Mouse (Mus musculus) embryonic facial prominence, embryonic 15.5 days (tissue): ENCODE results near the gene Sipa1l3. TPM values are rescaled to one million over a fixed set of nuclear protein-coding genes. Genes with fewer than 3 reads are reported as not detected.

ENCODE experiments used
- ATAC-seq: fragments of 200-750 bp; cut with Nextera tagmentation; 2 replicates; pipeline ENCODE4 v1.8.0; 2017; ENCODE audit warnings: low read depth, moderate TSS enrichment; ENCODE audit not compliant: insufficient number of reproducible peaks, low FRiP score, low TSS enrichment
- H3K27ac ChIP-seq: fragments of 300-500 bp; sonication (generic); replicated peaks from 2 replicates; pipeline ENCODE4 v1.5.1; 2015; ENCODE audit warnings: mild to moderate bottlenecking, inconsistent platforms
- H3K27me3 ChIP-seq: fragments of 300-500 bp; sonication (generic); 2 replicates; pipeline ENCODE4 v1.6.1; 2015; ENCODE audit warnings: inconsistent platforms
- H3K36me3 ChIP-seq: fragments of 300-500 bp; sonication (generic); 2 replicates; pipeline ENCODE4 v1.6.1; 2015; ENCODE audit warnings: mild to moderate bottlenecking, inconsistent platforms
- H3K4me1 ChIP-seq: fragments of 300-500 bp; sonication (generic); 2 replicates; pipeline ENCODE4 v1.6.1; 2015; ENCODE audit warnings: inconsistent platforms
- H3K4me2 ChIP-seq: fragments of 300-500 bp; sonication (generic); replicated peaks from 2 replicates; pipeline ENCODE4 v1.6.1; 2015; ENCODE audit warnings: mild to moderate bottlenecking, inconsistent platforms
- H3K4me3 ChIP-seq: fragments of 300-500 bp; sonication (generic); replicated peaks from 2 replicates; pipeline ENCODE4 v1.5.1; 2015; ENCODE audit warnings: mild to moderate bottlenecking, inconsistent platforms
- H3K9ac ChIP-seq: fragments of 300-500 bp; sonication (generic); 2 replicates; pipeline ENCODE4 v1.6.1; 2015; ENCODE audit warnings: inconsistent platforms
- H3K9me3 ChIP-seq: fragments of 300-500 bp; sonication (generic); replicated peaks from 2 replicates; pipeline ENCODE4 v1.6.1; 2016; ENCODE audit warnings: inconsistent platforms
- WGBS: fragments of 180-500 bp; shearing (Covaris S2); methylation state at CpG from one replicate; pipeline ENCODE4 v1.1.7; 2015; 5-methylcytosine and 5-hydroxymethylcytosine counted together
- polyA plus RNA-seq: library from polyadenylated mRNA; unstranded; fragments of >200 nt; fragmentation: Nextera tagmentation; extraction: Ambion mirVana; gene quantifications from 2 replicates; pipeline ENCODE4 v1.2.1, GENCODE M21; 2015

Gene Sipa1l3
- polyA plus RNA-seq, 1 experiment from 2014 or later: 21.6 TPM

DNA sequence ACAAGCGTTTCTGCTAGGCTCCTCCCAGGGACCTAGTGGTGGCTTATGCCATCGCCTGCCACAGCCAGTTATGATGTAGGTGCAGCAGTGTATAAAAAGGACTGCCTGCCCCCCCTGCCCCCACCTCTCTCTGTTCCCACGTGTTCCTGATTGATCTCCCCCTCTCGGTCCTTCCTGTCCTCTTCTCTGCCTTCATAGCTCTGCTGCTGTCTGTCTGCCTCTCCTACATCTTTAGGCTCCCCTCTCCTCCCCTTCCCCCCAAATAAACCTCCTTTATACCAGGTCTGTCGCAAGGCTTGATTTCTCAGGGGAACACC, 150.5 kb downstream of the Sipa1l3 start:
- ATAC-seq: no peak
- WGBS: 47% methylated on average over 5 of the region's 5 CpGs
- no peak overlapping the region for H3K9ac ChIP-seq

DNA sequence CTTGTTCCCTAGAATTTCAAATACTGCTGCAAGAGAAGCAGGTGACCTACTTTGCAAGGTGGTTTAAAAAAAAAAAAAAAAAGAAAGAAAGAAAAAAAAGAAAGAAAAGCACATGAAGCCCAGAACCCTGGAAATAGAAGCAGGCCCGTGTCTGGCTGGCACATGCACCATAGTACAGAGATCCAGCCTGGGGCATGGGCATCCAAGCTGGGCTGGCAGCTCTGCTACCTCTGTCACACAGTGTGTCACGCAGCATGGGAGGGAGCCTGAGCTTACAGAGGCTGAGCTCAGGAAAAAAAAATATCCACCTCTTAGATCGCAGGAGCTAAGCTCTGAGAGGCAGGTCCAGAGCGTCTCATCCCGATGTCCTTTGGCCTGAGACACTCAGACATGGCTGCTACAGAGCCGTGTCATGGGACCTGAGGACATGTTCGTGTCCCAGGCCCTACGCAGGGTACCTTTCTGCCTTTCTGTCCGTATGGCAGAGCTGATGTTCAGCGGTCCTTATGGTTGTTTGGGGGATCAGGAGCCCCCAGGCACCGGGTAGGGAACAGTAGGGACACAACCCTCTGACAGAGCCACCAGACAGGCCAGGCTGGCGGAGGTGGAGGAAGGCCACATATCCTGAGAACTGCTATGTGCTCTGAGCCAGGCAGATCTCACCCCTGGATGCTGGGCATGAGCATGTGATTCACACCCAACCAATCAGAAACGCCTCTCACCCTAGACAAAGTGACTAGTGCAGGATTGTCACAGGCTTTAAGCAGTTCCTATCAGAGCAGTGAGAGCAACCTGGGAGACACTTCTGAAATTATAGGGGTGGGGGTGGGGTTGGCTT, 151.1 kb downstream of the Sipa1l3 start:
- 82% methylated on average over 13 of the region's 13 CpGs for WGBS
- Histone ChIP-seq H3K36me3 (peaks cover 36% of the 10 kb centered on the region), H3K27ac (no peak overlapping the region), H3K9ac (no peak overlapping the region), H3K4me1 (no peaks in the 10 kb centered on the region), H3K27me3 (no peaks in the 10 kb centered on the region), H3K9me3 (no peaks in the 10 kb centered on the region), H3K4me2 (no peak overlapping the region), H3K4me3 (no peak overlapping the region)
- ATAC-seq: no peak

More for the DNA sequence above, 150.5 kb downstream of the Sipa1l3 start:
- Histone ChIP-seq H3K4me3 (no peak overlapping the region), H3K27me3 (no peaks in the 10 kb centered on the region), H3K27ac (no peak overlapping the region), H3K4me2 (no peak overlapping the region), H3K9me3 (no peaks in the 10 kb centered on the region), H3K36me3 (peaks cover 33% of the 10 kb centered on the region), H3K4me1 (no peaks in the 10 kb centered on the region)

DNA sequence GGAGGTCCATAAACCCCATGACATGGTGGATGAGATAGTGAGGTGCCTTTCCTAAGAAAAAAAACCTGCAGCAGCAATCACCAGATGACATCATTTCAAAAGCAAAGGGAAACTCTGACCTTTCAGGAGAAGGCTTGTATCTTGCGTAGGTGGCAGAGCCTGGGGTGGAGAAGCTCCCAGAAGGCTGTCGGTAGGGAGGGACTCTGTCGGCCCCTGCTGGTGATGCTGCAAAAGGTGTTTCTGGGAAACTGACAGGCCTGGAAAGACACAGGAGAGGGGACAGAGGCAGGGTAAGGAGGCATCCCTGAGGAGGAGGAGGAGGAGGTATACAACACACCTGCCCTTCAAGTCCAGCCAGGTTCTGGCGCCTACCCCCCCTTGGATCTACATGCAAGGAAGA, 154.4 kb downstream of the Sipa1l3 start:
- peaks cover 28% of the 10 kb centered on the region for H3K36me3 ChIP-seq
- 17% methylated on average over 4 of the region's 4 CpGs for WGBS
- H3K4me1 ChIP-seq: no peaks in the 10 kb centered on the region
- H3K4me2 ChIP-seq: no peak overlapping the region
- no peak for ATAC-seq
- H3K9ac ChIP-seq: no peak overlapping the region
- no peaks in the 10 kb centered on the region for H3K9me3 ChIP-seq
- no peak overlapping the region for H3K27ac ChIP-seq
- no peak overlapping the region for H3K4me3 ChIP-seq
- H3K27me3 ChIP-seq: no peaks in the 10 kb centered on the region

DNA sequence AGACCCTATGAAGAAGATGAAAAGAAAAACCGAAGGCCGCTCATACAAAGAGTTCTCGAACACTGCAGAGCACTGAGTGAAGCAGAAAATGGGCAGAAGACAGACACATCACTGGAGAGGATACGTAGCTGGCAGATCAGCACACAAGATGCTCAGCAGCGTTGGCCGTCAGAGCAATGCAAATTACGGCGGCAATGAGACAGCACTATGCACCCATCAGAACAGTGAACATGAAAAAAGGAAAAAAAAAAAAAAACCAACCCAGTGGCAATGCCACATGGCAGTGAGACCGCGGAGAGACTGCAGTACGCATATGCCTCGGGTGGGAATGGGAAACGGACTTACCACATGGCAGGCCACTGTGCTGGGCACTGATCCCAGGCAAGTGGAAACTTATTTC, 156.9 kb downstream of the Sipa1l3 start:
- Histone ChIP-seq H3K27me3 (no peaks in the 10 kb centered on the region), H3K27ac (no peak overlapping the region), H3K9me3 (no peaks in the 10 kb centered on the region), H3K4me1 (no peaks in the 10 kb centered on the region), H3K4me2 (no peak overlapping the region), H3K36me3 (peaks cover 39% of the 10 kb centered on the region), H3K4me3 (no peak overlapping the region), H3K9ac (no peak overlapping the region)
- WGBS: 83% methylated on average over 13 of the region's 13 CpGs
- no peak for ATAC-seq

DNA sequence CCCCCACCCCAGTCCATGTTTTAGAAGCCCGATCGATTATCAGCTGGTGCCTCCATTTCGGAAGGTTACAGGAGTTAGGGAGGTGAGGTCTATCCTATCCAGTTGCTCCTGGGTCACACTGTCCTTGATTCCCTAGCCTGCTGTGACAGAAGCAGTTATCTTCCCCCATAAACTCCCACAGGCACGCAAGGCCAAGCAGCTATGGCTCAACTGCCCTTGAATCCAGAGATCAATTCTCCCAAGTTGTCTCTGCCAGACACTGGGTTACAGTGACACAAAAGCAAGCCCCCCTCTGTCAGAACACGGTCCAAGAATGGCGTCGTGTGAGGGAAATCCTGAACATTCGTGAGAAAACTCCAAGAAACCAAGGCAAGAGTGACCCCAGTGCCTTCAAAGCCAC, 163.0 kb downstream of the Sipa1l3 start:
- H3K4me3 ChIP-seq: no peak overlapping the region
- ATAC-seq: no peak
- H3K36me3 ChIP-seq: peaks cover 64% of the 10 kb centered on the region
- H3K4me1 ChIP-seq: no peaks in the 10 kb centered on the region
- no peak overlapping the region for H3K27ac ChIP-seq
- H3K27me3 ChIP-seq: no peaks in the 10 kb centered on the region
- 95% methylated on average over 8 of the region's 8 CpGs for WGBS
- no peak overlapping the region for H3K4me2 ChIP-seq
- no peak overlapping the region for H3K9ac ChIP-seq
- no peaks in the 10 kb centered on the region for H3K9me3 ChIP-seq

DNA sequence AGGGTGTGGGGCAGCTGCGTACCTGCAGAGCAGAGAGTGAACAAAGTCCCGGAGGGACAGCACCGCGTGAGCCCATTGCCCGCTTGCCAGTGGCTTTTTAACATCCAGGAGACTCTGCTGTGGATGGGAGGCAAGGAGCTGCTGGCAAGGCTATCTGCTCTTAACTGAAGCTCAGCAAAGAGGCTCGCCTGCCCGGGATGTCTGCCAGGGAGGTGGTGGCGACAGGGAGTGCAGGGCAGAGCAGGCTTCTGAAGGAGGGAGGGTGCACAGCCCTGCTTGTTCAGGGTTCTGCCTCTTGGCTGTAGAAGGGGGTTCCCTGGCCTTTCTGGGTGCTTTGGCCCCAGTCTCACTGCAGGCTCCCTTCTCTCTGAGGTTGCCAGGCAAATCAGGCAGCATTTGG, 164.3 kb downstream of the Sipa1l3 start:
- Histone ChIP-seq H3K27ac (no peak overlapping the region), H3K9ac (no peak overlapping the region), H3K4me2 (no peak overlapping the region), H3K4me1 (no peaks in the 10 kb centered on the region), H3K4me3 (no peak overlapping the region), H3K27me3 (no peaks in the 10 kb centered on the region), H3K9me3 (no peaks in the 10 kb centered on the region), H3K36me3 (peaks cover 72% of the 10 kb centered on the region)
- no peak for ATAC-seq
- 79% methylated on average over 8 of the region's 8 CpGs for WGBS

DNA sequence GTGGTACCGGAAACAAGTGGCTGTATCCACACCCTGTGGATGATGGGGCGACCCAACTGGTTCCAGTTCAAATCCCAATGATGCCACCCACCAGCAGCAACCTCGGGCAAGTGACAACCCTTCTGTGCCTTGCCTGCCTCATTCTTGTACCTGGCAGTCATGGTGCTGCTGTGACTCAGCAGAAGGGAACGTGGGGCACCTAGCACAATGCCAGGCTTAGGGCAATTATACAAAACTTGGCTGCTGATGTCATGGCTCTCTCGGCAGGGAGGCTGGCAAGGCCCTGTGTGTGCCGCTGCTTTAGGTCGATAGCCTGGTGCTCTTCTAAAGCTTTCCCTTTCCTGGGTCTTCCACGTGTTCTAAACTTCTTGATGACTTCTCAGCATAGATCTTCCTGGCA, 166.2 kb downstream of the Sipa1l3 start:
- Histone ChIP-seq H3K4me1 (no peaks in the 10 kb centered on the region), H3K9me3 (no peaks in the 10 kb centered on the region), H3K9ac (no peak overlapping the region), H3K4me3 (no peak overlapping the region), H3K27me3 (no peaks in the 10 kb centered on the region), H3K4me2 (no peak overlapping the region), H3K36me3 (peaks cover 82% of the 10 kb centered on the region), H3K27ac (no peak overlapping the region)
- WGBS: 85% methylated on average over 8 of the region's 8 CpGs
- ATAC-seq: no peak

DNA sequence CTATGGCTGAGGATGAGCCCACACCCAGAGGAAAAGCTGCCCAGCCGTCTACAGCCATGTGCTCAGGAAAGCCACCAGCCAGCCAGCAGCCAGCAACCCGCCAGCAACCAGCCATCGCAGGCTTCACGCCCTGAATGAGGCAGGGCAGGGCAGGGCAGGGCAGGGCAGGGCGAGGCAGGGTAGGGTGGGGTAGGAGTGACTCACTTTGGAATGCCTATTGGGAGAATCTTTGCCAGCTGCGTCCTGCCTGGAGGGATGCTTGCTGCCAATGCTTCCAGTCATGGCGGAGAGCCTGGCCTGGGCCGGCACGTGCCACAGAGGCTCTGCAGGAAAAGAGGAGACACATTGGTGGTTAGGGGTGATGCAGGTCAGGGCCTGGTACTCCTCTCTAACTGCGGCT, 168.0 kb downstream of the Sipa1l3 start:
- no peak overlapping the region for H3K9ac ChIP-seq
- 0 out of 2 replicates have a peak, but pooled peaks have one; percentile 16 for ATAC-seq
- no peak overlapping the region for H3K4me2 ChIP-seq
- WGBS: 67% methylated on average over 10 of the region's 10 CpGs
- no peaks in the 10 kb centered on the region for H3K4me1 ChIP-seq
- no peaks in the 10 kb centered on the region for H3K9me3 ChIP-seq
- no peak overlapping the region for H3K27ac ChIP-seq
- H3K36me3 ChIP-seq: peaks cover 77% of the 10 kb centered on the region
- no peaks in the 10 kb centered on the region for H3K27me3 ChIP-seq
- H3K4me3 ChIP-seq: no peak overlapping the region

DNA sequence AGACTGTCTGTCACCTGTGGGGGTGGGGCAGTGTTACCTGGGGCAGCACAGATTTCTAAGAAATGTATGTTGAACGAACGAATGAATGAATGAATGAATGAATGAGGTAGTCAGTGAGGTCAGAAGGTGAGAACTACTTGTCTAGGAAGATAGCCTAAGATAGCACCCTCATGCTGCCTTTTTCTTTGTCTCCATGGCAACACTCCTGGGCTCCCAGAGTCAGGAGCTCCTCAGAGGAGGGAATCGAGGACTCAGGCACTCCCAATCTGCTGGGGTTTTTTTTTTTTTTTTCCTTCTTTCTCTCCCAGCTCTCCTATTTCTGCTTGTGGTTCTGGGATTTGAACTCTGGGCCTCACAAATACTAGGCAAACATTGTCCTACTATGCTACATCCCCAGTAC, 172.2 kb downstream of the Sipa1l3 start:
- H3K27ac ChIP-seq: no peak overlapping the region
- H3K4me1 ChIP-seq: peaks cover 13% of the 10 kb centered on the region
- no peaks in the 10 kb centered on the region for H3K9me3 ChIP-seq
- WGBS: 78% methylated on average over 3 of the region's 3 CpGs
- H3K9ac ChIP-seq: no peak overlapping the region
- no peak for ATAC-seq
- no peaks in the 10 kb centered on the region for H3K27me3 ChIP-seq
- no peak overlapping the region for H3K4me2 ChIP-seq
- H3K36me3 ChIP-seq: peaks cover 49% of the 10 kb centered on the region
- no peak overlapping the region for H3K4me3 ChIP-seq

DNA sequence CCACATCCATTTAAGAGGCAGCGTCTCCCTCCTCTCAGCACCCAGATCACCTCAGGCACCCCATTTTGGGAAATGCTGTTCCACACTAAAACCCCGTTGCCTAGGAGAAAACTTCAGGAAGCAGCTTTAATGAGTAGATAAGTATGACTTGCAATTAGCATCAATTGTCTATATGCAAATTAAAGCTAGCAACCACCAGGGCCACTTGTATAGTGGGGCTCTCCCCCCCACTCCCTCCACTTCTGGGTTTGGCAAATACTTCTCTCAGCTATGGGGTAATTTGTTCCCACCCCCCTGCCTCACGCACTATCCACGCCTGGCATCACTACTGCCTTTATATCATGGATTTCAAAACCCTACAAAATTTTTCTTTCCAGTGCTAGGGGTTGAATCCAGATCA, 172.9 kb downstream of the Sipa1l3 start:
- H3K27me3 ChIP-seq: no peaks in the 10 kb centered on the region
- H3K4me1 ChIP-seq: peaks cover 14% of the 10 kb centered on the region
- no peak overlapping the region for H3K9ac ChIP-seq
- no peak overlapping the region for H3K27ac ChIP-seq
- ATAC-seq: no peak
- H3K9me3 ChIP-seq: no peaks in the 10 kb centered on the region
- H3K4me3 ChIP-seq: no peak overlapping the region
- no peak overlapping the region for H3K4me2 ChIP-seq
- H3K36me3 ChIP-seq: peaks cover 47% of the 10 kb centered on the region
- WGBS: 79% methylated on average over 4 of the region's 4 CpGs

DNA sequence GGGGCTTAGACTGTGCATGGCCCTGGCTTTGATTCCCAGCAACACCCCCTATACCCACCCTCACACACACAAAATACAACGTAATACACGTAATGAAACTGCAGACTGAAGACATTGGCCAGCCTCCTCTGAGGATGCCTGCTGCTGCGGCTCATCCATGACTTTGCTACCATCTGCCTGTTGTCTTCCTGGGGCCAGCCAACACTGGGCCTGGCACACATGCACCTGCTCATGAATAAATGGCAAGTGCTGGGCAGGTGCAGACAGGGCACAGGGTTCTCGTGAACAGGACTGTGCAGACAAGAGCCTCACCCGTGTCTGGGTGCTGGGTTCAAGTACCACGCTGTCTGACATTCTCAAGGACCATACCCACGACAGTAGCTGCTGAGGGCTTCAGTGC, 174.7 kb downstream of the Sipa1l3 start:
- Histone ChIP-seq H3K4me3 (no peak overlapping the region), H3K4me1 (peaks cover 14% of the 10 kb centered on the region), H3K9ac (no peak overlapping the region), H3K27me3 (no peaks in the 10 kb centered on the region), H3K27ac (no peak overlapping the region), H3K36me3 (peaks cover 30% of the 10 kb centered on the region; the same call in 1 of the 2 replicates), H3K9me3 (no peaks in the 10 kb centered on the region), H3K4me2 (no peak overlapping the region)
- WGBS: 91% methylated on average over 7 of the region's 7 CpGs
- ATAC-seq: no peak

DNA sequence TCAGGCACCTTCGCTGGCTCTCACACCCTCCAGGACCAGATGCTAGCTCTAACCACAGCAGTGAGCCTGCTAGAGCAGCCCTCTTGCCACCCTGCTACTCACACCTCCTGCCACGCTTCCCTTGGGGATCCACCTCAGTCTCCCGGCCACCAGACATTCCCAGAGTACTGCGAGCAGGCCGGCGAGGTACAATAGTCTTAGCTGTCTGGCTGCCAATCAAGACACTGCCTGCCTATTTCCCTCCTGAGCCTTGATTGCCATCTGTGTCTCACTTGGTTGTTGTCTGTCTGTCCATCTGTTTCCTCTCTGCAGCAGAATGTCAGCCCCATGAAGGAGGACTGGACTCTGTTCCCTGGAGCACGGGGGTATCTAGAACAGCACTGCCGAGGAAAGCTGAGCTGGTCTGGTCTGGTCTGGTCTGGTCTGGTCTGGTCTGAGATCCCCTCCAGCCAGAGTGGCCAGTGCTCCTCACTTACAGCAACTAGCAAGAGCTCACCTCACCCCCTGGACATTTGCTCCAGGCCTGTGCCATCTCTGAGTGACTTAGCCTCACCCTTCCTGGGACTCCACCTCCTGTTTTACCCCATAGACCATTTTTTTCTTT, 175.8 kb downstream of the Sipa1l3 start:
- Histone ChIP-seq H3K27me3 (no peaks in the 10 kb centered on the region), H3K36me3 (peaks cover 26% of the 10 kb centered on the region; the same call in 1 of the 2 replicates), H3K9ac (no peak overlapping the region), H3K4me2 (no peak overlapping the region), H3K4me3 (no peak overlapping the region), H3K9me3 (no peaks in the 10 kb centered on the region), H3K4me1 (peaks cover 14% of the 10 kb centered on the region), H3K27ac (peak overlapping the region; percentile 65)
- 41% methylated on average over 8 of the region's 8 CpGs for WGBS
- no peak for ATAC-seq
